Mouse (Mus musculus): ENCODE measurements around the gene A530016L24Rik.

Gene A530016L24Rik

DNA sequence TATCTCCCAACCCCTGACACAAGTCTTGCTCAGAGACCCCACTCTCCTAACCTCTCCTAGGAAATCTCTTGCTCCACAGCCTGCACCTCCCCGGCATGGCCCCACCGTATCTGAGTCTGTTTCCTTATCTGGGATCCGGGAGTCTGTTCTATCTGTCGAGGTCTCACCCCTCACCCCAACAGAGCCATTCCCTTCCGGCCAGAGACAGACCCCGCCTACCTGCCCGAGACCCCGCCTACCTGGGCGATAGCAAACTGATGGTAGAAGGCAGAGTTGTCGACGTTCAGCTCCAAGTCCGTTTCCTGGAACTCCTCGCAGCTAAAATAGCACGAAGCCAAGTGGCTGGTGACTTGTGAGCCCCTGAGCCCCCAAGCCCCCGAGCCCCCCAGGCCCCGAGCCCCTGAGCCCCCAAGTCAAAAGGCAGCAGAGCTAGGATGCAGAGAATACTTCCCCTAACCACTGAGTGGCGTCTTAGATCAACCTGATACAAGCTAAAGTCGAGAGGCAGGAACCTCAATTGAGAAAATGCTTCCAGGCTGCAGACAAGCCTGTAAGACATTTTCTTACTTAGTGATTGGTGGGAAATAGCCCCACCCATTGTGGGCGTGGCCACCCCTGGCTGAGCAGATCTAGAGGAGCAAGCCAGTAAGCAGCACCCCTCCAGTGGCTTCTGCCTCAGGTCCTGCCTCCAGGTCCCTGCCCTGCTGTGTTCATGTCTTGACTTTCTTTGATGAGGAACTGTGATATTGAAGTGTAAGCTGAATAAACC lies 13.9 kb downstream of the A530016L24Rik start:
- no peak for DNase-seq (ENCODE audit: low spot score in 2 of 2)

- no peak for DNase-seq (ENCODE audit: low spot score in 2 of 2)
Measured at GRCm38 (mm10) chr12:112506267-112506666, 17.0 kb downstream of the A530016L24Rik start.

GRCm38 (mm10) chr12:112507264-112507663 lies 18.0 kb downstream of the A530016L24Rik start:
- no peak for DNase-seq (ENCODE audit: low spot score in 2 of 2)

DNA sequence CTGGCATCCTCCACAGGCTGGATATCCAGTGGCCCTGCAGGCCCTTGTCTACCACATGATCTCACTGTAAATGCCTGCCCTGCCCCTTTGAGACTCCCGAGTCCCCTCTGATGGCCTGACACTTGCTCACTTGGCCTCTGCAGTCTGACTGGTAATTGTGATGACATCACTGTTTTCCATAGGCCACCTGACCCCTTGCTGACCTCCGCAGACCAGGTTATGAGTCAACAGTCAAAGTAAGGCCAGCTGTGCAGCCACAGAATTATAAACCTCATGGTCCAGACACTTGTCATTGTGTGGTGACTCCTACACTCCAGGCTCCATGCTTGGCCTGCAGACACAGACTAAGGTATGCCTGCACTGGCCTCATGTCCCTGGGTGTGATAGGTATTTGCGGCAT lies 18.7 kb downstream of the A530016L24Rik start:
- DNase-seq (ENCODE audit: low spot score in 2 of 2) = no peak

GRCm38 (mm10) chr12:112510365-112510732 lies 21.1 kb downstream of the A530016L24Rik start:
- DNase-seq (ENCODE audit: low spot score in 2 of 2) = no peak

GRCm38 (mm10) chr12:112510733-112511372 lies 21.6 kb downstream of the A530016L24Rik start:
- peak; percentile 71 to 76 for DNase-seq (ENCODE audit: low spot score in 2 of 2)

- no peak for DNase-seq (ENCODE audit: low spot score in 2 of 2)
Measured at GRCm38 (mm10) chr12:112514897-112515296, 25.6 kb downstream of the A530016L24Rik start.

DNA sequence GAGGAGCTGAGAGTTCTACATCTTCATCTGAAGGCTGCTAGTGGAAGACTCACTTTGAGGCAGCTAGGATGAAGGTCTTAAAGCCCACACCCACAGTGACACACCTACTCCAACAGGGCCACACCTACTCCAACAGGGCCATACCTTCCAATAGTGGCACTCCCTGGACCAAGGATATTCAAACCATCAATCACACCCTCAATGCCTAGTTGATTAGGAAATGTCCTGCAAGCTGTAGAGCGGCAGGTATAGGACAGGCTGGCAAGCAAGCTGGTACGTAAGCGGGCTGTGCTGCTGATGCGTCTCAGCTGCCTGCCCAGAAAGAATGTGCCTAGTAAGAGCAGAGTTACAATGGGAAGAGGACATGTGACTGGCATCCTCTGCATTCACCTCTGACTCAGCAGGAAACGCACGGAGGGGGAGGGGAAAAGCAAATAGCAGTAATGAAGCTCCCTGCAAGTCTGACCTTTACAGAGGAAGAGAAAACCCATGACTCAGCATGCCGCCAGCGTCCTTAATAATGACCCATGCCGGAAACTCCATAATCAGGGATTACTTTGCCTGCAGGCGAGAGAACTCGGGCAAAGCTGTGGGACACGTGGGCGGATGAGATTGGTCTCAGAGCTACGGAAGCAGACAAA lies 27.6 kb downstream of the A530016L24Rik start, which contains the start of gene Tmem179:
Gene Tmem179, minus strand, starts transcription at position 51 of the 641 bp plus-strand sequence.
- DNase-seq (ENCODE audit: low spot score in 2 of 2) = no peak

DNA sequence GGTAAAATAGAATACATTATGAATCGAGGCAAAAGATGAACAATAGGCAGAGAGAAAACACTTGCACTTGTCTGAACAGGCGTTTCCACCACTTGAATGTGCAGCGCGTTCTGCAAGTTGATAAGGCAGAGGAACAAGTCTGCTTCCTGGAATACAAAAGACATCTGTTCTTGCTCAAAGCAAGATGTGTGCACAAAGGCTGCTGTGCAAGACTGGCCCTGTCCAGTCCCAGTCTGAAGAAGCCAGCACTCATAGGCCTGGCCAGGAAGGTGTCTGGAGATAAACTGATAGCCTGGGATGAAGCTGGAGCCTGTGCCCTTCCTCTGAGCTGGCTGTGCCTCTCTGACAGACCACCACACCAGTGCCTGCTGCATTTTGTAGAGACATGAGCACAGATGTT lies 28.9 kb downstream of the A530016L24Rik start:
- DNase-seq (ENCODE audit: low spot score in 2 of 2) = no peak

DNA sequence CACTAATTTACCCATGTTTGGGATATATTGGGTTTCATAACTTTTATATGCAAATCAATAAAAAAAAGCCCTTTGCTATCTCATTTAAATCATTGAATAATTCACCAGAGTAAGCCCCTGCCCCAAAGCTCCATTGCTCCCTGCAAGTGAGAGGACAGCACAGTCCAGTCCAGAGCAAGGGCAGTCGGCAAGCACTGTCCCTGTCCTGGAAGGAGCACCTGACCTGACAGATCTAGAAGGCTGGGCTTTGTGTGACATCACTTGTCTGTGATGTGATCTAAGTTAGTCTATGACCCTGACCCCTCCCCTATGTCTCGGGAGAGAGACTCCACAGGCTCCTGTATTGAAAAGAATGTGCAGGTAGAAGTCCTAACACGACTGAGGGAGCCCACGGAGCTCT lies 44.5 kb downstream of the A530016L24Rik start:
- no peak for DNase-seq (ENCODE audit: low spot score in 2 of 2)

DNA sequence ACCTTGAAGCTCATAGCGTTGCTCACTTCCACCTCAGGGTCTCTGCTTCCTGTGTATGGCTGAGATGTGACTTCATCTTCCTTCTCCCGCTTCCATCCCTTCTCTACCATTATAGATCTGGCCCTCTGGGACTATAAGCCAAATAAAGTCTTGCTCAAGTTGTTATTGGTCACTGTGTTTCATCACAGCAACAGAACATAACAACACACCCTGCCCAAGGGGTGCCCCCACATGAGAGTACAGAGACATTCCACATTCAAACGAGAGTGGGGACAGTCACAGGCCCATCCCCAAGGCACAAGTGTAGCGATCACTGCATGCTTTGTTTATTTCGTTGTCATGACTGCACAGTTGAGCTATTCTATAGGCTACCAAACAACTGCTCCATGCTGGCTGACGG lies 48.0 kb downstream of the A530016L24Rik start:
- DNase-seq (ENCODE audit: low spot score in 2 of 2) = no peak

DNA sequence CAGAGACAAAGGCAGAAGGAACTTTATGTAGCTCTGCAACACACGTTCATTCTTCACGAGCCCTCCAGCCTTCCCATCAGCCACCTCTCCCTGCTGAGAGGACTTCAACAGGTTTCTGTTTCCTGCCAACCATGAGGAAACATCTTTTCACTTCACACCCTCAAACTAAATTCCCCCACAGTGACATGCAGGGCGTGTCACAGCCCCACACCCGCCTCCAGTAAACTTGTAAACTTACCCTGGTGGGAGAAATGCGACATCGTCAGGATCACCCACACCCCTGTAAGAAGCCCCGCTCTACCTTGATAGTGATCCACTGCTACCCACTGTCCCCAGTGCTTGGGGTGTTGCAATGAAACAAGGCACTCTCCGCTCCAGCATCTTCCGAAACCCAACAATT lies 49.1 kb downstream of the A530016L24Rik start:
- DNase-seq (ENCODE audit: low spot score in 2 of 2) = no peak

- DNase-seq (ENCODE audit: low spot score in 2 of 2) = no peak
Measured at GRCm38 (mm10) chr12:112539466-112539965, 50.3 kb downstream of the A530016L24Rik start.

DNA sequence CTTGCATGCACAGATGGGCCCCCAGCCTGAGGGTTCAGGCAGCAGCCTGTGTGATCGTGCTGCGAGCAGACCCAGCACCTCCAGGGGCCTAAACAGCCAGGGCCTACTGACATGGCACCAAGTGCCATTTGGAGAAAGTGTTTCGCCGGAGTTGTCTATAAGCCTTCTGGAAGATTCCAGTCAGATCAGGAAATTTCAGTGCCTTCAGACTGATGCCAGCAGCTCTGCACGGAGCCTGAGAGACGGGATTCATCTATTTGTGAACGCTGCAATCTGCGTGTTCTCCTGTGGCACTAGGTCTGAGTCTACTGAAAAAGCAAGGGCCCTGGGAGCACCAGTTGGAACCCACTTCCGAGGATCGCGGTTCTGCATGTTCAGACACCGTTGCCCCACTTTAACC lies 51.1 kb downstream of the A530016L24Rik start:
- DNase-seq (ENCODE audit: low spot score in 2 of 2) = no peak

DNA sequence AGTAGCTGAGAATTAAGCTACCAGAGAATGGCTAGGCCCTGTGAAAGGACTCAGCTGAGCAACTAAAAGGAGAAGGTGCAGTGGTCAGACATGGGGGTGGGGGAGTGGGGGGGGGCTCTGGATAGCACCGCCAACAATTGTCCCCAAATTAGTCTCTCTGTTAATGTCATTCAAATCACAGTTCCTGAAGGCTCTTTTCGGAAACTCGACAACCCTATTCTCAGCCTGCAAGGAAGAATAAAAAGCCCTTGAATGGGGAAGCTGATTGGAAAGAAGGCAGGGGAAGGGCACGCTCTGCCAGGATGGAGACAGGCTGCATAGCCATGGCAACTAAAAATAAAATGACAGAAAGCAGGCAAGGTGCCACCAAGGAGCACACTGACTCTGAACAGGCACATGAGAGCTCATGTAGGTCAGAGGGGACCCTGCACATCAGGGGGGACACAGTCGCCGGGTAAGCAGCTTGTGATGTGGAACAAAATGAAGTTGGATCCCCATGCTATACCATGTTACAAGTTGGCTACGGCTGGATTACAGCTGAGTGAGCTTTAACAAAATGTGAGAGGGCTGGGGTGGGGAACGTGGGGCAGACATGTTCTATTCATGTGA lies 52.3 kb downstream of the A530016L24Rik start:
- peak; percentile 25 to 34 for DNase-seq (ENCODE audit: low spot score in 2 of 2)

DNA sequence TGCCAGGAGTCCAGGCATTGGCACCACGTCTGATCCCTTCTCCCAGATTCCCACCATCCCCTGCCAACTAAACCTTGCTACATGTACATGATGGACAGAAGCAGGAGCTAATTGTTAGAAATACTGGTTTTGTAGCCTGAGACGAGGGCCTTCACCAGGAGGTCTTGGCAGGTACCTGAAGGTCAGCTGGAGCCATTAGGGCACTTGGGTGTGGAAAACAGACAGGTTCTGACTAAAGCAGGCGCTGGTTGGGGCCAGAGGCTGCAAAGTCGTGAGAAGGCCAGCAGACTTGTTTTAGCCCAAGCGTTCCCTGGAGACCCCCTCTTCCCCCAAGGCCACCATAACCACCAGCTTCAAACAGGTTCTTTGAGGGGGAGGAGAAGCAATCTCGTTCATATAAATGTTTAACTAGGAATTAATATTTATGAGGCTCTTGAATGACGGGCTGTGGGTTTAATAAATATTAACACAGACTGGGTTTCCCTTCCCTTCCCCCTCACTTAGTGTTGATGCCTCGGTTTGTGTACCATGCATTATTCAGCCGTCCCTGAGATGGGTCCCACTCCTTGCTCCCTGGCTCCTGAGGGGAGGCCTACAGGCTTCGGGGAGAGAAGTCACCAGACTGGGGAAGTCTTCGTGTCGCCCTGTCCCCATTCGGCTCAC lies 53.1 kb downstream of the A530016L24Rik start:
- no peak for DNase-seq (ENCODE audit: low spot score in 2 of 2)

DNA sequence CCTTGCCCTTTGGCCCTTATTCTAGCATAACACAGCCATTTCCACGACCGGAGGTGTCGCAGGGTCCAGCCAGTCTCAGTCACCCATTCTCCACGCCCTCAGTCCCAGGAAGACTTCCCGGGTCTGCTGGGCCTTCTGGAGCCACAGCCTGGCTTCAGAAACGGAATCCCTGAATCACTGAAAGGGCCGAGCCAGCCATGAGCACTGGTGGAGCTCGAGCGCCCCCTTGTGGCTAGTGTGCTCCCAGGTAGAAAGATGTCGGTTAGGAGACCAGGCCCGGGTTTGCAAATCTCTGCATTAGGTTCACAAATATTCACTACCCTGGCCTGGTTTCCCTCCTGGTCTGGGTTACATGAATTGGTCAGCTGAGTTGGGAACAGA lies 53.7 kb downstream of the A530016L24Rik start:
- DNase-seq (ENCODE audit: low spot score in 2 of 2) = peak; percentile 89 to 94

GRCm38 (mm10) chr12:112543941-112544340 lies 54.7 kb downstream of the A530016L24Rik start:
- DNase-seq (ENCODE audit: low spot score in 2 of 2) = no peak

DNA sequence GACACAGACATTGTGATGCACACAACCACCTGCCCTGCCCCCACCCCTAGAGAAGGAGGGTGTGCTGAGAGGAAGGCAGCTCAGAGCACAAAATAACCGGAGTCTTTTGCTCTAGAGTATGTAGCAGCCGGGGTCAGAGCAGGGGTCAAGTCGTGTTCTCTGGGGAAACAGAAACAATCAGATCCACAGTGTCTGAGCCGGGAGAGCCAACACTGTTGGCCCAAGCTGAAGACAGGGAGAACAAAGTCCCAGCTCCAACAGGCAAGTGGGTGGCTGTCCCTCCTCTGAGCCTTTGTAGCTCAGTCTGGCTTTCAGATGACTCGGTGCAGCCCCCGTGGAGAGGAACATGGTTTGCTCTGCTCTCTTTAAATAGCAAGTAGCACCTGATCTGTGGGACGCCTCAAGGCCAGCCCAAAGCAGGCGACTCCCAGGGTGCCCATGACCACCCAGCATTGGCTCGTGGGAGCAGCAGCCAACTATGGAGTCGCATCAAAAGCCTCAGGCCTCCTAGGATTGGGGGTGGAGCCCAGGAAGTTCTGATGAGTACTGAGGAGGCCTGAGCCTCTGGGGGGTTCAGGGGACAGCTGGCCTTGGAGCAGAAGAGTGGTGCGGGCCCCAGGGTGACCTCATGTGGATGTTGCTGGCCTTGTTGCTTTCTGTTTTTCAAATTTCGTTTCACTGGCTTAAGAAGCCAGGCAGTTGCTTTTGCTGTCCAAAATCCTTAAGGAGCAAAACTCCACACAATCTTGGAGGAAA lies 55.9 kb downstream of the A530016L24Rik start:
- no peak for DNase-seq (ENCODE audit: low spot score in 2 of 2)

GRCm38 (mm10) chr12:112546110-112546509 lies 56.9 kb downstream of the A530016L24Rik start:
- DNase-seq (ENCODE audit: low spot score in 2 of 2) = no peak

- DNase-seq (ENCODE audit: low spot score in 2 of 2) = no peak
Measured at GRCm38 (mm10) chr12:112549287-112549686, 60.0 kb downstream of the A530016L24Rik start.
